In genomic region chr3:108770725-108771368, GRCm38 (mm10) we compare ENCODE assay signal across 8 mouse cellular contexts. TPM values are rescaled to one million over a fixed set of nuclear protein-coding genes. Genes with fewer than 3 reads are reported as not detected.
DNase-seq lines count a peak whose midpoint lies in the region; ATAC-seq and TF ChIP-seq lines count a peak whose summit lies in the region.

No protein-coding gene starts in this region.

- peak; percentile 22 for TF ChIP-seq CTCF in C2C12 (IDR thresholded peaks at IDR 0.05; ENCODE audit: control insufficient read depth, insufficient read depth, insufficient read length)

- DNase-seq in brain, adult 2 months (ENCODE audit: low read depth, low spot score), result peak; percentile 85
- DNase-seq in limb, embryonic 14.5 days (ENCODE audit: low spot score), result peak; percentile 95
- DNase-seq in spleen, postnatal 10 days (ENCODE audit: low spot score in 2 of 2), result peak; percentile 29 to 60

- WGBS in heart, embryonic 12.5 days, result 29% methylated on average over 6 of the region's 6 CpGs
- WGBS in kidney, embryonic 14.5 days, result 23% methylated on average over 6 of the region's 6 CpGs
- WGBS in limb, embryonic 14.5 days, result 13% methylated on average over 6 of the region's 6 CpGs
- WGBS in midbrain, embryonic 16.5 days, result 47% methylated on average over 6 of the region's 6 CpGs

- H3K4me3 ChIP-seq in C2C12 (ENCODE audit: insufficient read depth, poor library complexity, severe bottlenecking), result no peak overlapping the region
- H3K4me3 ChIP-seq in heart, embryonic 12.5 days, result no peak overlapping the region
- H3K4me3 ChIP-seq in kidney, embryonic 14.5 days (ENCODE audit: low read length), result no peak overlapping the region
- H3K4me3 ChIP-seq in limb, embryonic 14.5 days (replicated peaks; ENCODE audit: low read length), result no peak overlapping the region
- H3K4me3 ChIP-seq in midbrain, embryonic 16.5 days (ENCODE audit: low read depth, low read length), result no peak overlapping the region

- H3K9ac ChIP-seq in heart, embryonic 12.5 days, result no peak overlapping the region
- no peak overlapping the region for H3K9ac ChIP-seq in kidney, embryonic 14.5 days (ENCODE audit: low read depth, low read length)
- no peak overlapping the region for H3K9ac ChIP-seq in limb, embryonic 14.5 days (ENCODE audit: low read depth, low read length, severe bottlenecking)
- no peak overlapping the region for H3K9ac ChIP-seq in midbrain, embryonic 16.5 days (ENCODE audit: low read depth, low read length)

- no peaks in the 10 kb centered on the region for H3K36me3 ChIP-seq in C2C12 (ENCODE audit: control insufficient read depth, insufficient read depth)
- no peaks in the 10 kb centered on the region for H3K36me3 ChIP-seq in heart, embryonic 12.5 days
- no peaks in the 10 kb centered on the region for H3K36me3 ChIP-seq in kidney, embryonic 14.5 days (ENCODE audit: control insufficient read depth, insufficient read depth, low read length)
- H3K36me3 ChIP-seq in limb, embryonic 14.5 days (ENCODE audit: control insufficient read depth, insufficient read depth, low read length), result no peaks in the 10 kb centered on the region
- H3K36me3 ChIP-seq in midbrain, embryonic 16.5 days (ENCODE audit: control insufficient read depth, insufficient read depth, low read length), result no peaks in the 10 kb centered on the region

- H3K79me2 ChIP-seq in C2C12 (ENCODE audit: control insufficient read depth, insufficient read depth), result no peaks in the 10 kb centered on the region

- peaks cover 6% of the 10 kb centered on the region for H3K4me1 ChIP-seq in heart, embryonic 12.5 days (replicated peaks)
- H3K4me1 ChIP-seq in kidney, embryonic 14.5 days (ENCODE audit: control insufficient read depth, insufficient read depth, low read length), result no peaks in the 10 kb centered on the region; the same call in 1 of the 2 replicates
- H3K4me1 ChIP-seq in limb, embryonic 14.5 days (ENCODE audit: control insufficient read depth, insufficient read depth, low read length), result peaks cover 29% of the 10 kb centered on the region
- no peaks in the 10 kb centered on the region for H3K4me1 ChIP-seq in midbrain, embryonic 16.5 days (ENCODE audit: control insufficient read depth, insufficient read depth, low read length)

- TF ChIP-seq POLR2A in limb, embryonic 14.5 days (IDR thresholded peaks at IDR 0.05; ENCODE audit: borderline replicate concordance, extremely low read depth, insufficient read depth, insufficient read length), result no peak

- no peaks in the 10 kb centered on the region for H3K9me3 ChIP-seq in heart, embryonic 12.5 days (replicated peaks)
- H3K9me3 ChIP-seq in kidney, embryonic 14.5 days (ENCODE audit: control insufficient read depth, low read length), result no peaks in the 10 kb centered on the region
- no peaks in the 10 kb centered on the region for H3K9me3 ChIP-seq in limb, embryonic 14.5 days (ENCODE audit: control insufficient read depth, low read length)
- no peaks in the 10 kb centered on the region for H3K9me3 ChIP-seq in midbrain, embryonic 16.5 days (replicated peaks; ENCODE audit: control insufficient read depth, low read length, poor library complexity, severe bottlenecking)

- H3K79me3 ChIP-seq in C2C12 (ENCODE audit: low read depth), result no peaks in the 10 kb centered on the region

- H3K27ac ChIP-seq in heart, embryonic 12.5 days (ENCODE audit: poor library complexity, severe bottlenecking), result no peak overlapping the region
- H3K27ac ChIP-seq in kidney, embryonic 14.5 days (ENCODE audit: low read depth, low read length), result 0 out of 2 replicates have a peak overlapping the region, but pooled peaks have one; percentile 4
- H3K27ac ChIP-seq in limb, embryonic 14.5 days (replicated peaks; ENCODE audit: low read depth, low read length), result peak overlapping the region; percentile 75
- no peak overlapping the region for H3K27ac ChIP-seq in midbrain, embryonic 16.5 days (ENCODE audit: low read length)

- H3K4me2 ChIP-seq in heart, embryonic 12.5 days, result no peak overlapping the region
- H3K4me2 ChIP-seq in kidney, embryonic 14.5 days (replicated peaks; ENCODE audit: low read depth, low read length), result no peak overlapping the region
- H3K4me2 ChIP-seq in limb, embryonic 14.5 days (replicated peaks; ENCODE audit: low read depth, low read length, severe bottlenecking), result no peak overlapping the region
- H3K4me2 ChIP-seq in midbrain, embryonic 16.5 days (ENCODE audit: low read length), result no peak overlapping the region

- ATAC-seq in erythroid progenitor cell, adult 5-6 weeks (replicated peaks; ENCODE audit: low FRiP score, poor library complexity, severe bottlenecking), result peak; percentile 91
- peak; percentile 56; the same call in 1 of the 2 replicates for ATAC-seq in heart, embryonic 12.5 days (ENCODE audit: insufficient number of reproducible peaks, low FRiP score)
- ATAC-seq in kidney, embryonic 14.5 days (ENCODE audit: low FRiP score, low TSS enrichment), result peak; percentile 87
- peak; percentile 91 for ATAC-seq in limb, embryonic 14.5 days (ENCODE audit: low FRiP score, low read depth)
- peak; percentile 78 for ATAC-seq in midbrain, embryonic 16.5 days

- H3ac ChIP-seq in C2C12 (ENCODE audit: control insufficient read depth, insufficient read length, low read depth), result peak overlapping the region; percentile 34

- H3K27me3 ChIP-seq in C2C12 (ENCODE audit: control insufficient read depth, insufficient read depth, insufficient read length), result no peaks in the 10 kb centered on the region
- H3K27me3 ChIP-seq in heart, embryonic 12.5 days (replicated peaks), result 0 out of 2 replicates have a peak, but pooled peaks cover 3% of the 10 kb centered on the region
- no peaks in the 10 kb centered on the region for H3K27me3 ChIP-seq in kidney, embryonic 14.5 days (ENCODE audit: control insufficient read depth, insufficient read depth, low read length)
- H3K27me3 ChIP-seq in limb, embryonic 14.5 days (ENCODE audit: control insufficient read depth, insufficient read depth, low read length), result no peaks in the 10 kb centered on the region
- no peaks in the 10 kb centered on the region for H3K27me3 ChIP-seq in midbrain, embryonic 16.5 days (ENCODE audit: control insufficient read depth, insufficient read depth, low read depth, low read length)

TF ChIP-seq in C2C12, 6 proteins besides CTCF, POLR2A, EP300 and RAD21:
- TF ChIP-seq MYOG (IDR thresholded peaks at IDR 0.05; ENCODE audit: control insufficient read depth, extremely low read depth, insufficient read length) (no peak), MAX (IDR thresholded peaks at IDR 0.05) (peak; percentile 69), CEBPB (IDR thresholded peaks at IDR 0.05; ENCODE audit: low read depth) (peak; percentile 60), FOSL1 (IDR thresholded peaks at IDR 0.05; ENCODE audit: insufficient read depth, low read length, poor library complexity, severe bottlenecking) (no peak), MYOD1 (IDR thresholded peaks at IDR 0.05; ENCODE audit: control insufficient read depth, insufficient read length, low read depth) (peak; percentile 51), USF1 (IDR thresholded peaks at IDR 0.05; ENCODE audit: low read depth) (no peak)

RNA-seq across cellular contexts. Expression of gene Aknad1, which starts 31.4 kb away (rescaled TPM):
- 0.20 TPM for polyA plus RNA-seq in C2C12 (2012; fragmentation: generic; extraction: Trizol)
- 0.42 and 1.1 TPM in 2 replicates for total RNA-seq in erythroid progenitor cell, adult 5-6 weeks (2015; ENCODE audit: low replicate concordance)
- 4.7 TPM in 1 of 2 replicates, not detected in the other for total RNA-seq in erythroid progenitor cell, adult 5-6 weeks (2017; ENCODE audit: low replicate concordance)
- not detected in 2 replicates for polyA plus RNA-seq in heart, embryonic 12.5 days (2016; fragmentation: Nextera tagmentation; extraction: Ambion mirVana)
- polyA plus RNA-seq in kidney, embryonic 14.5 days (2014; fragmentation: Nextera tagmentation; extraction: Ambion mirVana), result 0.14 TPM in 1 of 2 replicates, not detected in the other
- polyA plus RNA-seq in limb, embryonic 14.5 days (2012; rRNA removed), result 3.4 and 3.6 TPM in 2 replicates
- polyA plus RNA-seq in limb, embryonic 14.5 days (2014; fragmentation: Nextera tagmentation; extraction: Ambion mirVana), result 2.2 TPM in 2 replicates
- polyA plus RNA-seq in midbrain, embryonic 16.5 days (2015; fragmentation: Nextera tagmentation; extraction: Ambion mirVana), result not detected in 2 replicates

RNA-seq across cellular contexts. Expression of gene Gpsm2, which starts 48.7 kb away (rescaled TPM):
- 29.0 TPM for polyA plus RNA-seq in C2C12 (2012; fragmentation: generic; extraction: Trizol)
- total RNA-seq in erythroid progenitor cell, adult 5-6 weeks (2015; ENCODE audit: low replicate concordance), result 207 and 218 TPM in 2 replicates
- total RNA-seq in erythroid progenitor cell, adult 5-6 weeks (2017; ENCODE audit: low replicate concordance), result 236 and 282 TPM in 2 replicates
- 33.9 and 34.6 TPM in 2 replicates for polyA plus RNA-seq in heart, embryonic 12.5 days (2016; fragmentation: Nextera tagmentation; extraction: Ambion mirVana)
- 25.3 and 52.4 TPM in 2 replicates for polyA plus RNA-seq in kidney, embryonic 14.5 days (2014; fragmentation: Nextera tagmentation; extraction: Ambion mirVana)
- 38.2 and 55.2 TPM in 2 replicates for polyA plus RNA-seq in limb, embryonic 14.5 days (2012; rRNA removed)
- 120 and 121 TPM in 2 replicates for polyA plus RNA-seq in limb, embryonic 14.5 days (2014; fragmentation: Nextera tagmentation; extraction: Ambion mirVana)
- polyA plus RNA-seq in midbrain, embryonic 16.5 days (2015; fragmentation: Nextera tagmentation; extraction: Ambion mirVana), result 16.6 and 19.4 TPM in 2 replicates

Comparison
In these comparisons a context has a peak if more than half of its experiments do, and no peak if none do; other contexts are left out.
1. DNase-seq: peak in every context shown above with its lines; median percentile 95 in limb, embryonic 14.5 days; 85 in brain, adult 2 months; 44 in spleen, postnatal 10 days.
2. H3K27ac ChIP-seq: peak in kidney, embryonic 14.5 days (single experiment) and limb, embryonic 14.5 days (single experiment); none in heart, embryonic 12.5 days (single experiment) and midbrain, embryonic 16.5 days (single experiment).
3. Peak in every context shown above with its lines, with median percentiles within 50 percentile points of each other: ATAC-seq.